Mouse (Mus musculus) limb, embryonic 15.5 days (tissue): ENCODE measurements at regions not wholly inside any gene's neighbourhood (a gene's known extent, or its start where the extent isn't known, plus 50 kb on each side); places are given as distances from the start of the nearest gene placed in this dataset.

Source experiments
- ATAC-seq: fragments of 200-750 bp; cut with Nextera tagmentation; 2 replicates; pipeline ENCODE4 v1.8.0; 2017; ENCODE audit warnings: low read depth, moderate TSS enrichment; ENCODE audit not compliant: insufficient number of reproducible peaks, low FRiP score, low TSS enrichment
- H3K27ac ChIP-seq: fragments of 300-500 bp; sonication (generic); 2 replicates; pipeline ENCODE4 v1.5.1; 2015; ENCODE audit warnings: moderate library complexity, mild to moderate bottlenecking, inconsistent platforms
- H3K27me3 ChIP-seq: fragments of 300-500 bp; sonication (generic); 2 replicates; pipeline ENCODE4 v1.6.1; 2015; ENCODE audit warnings: inconsistent platforms
- H3K36me3 ChIP-seq: fragments of 300-500 bp; sonication (generic); 2 replicates; pipeline ENCODE4 v1.6.1; 2015; ENCODE audit warnings: inconsistent platforms
- H3K4me1 ChIP-seq: fragments of 300-500 bp; sonication (generic); 2 replicates; pipeline ENCODE4 v1.6.1; 2015; ENCODE audit warnings: inconsistent platforms
- H3K4me2 ChIP-seq: fragments of 300-500 bp; sonication (generic); 2 replicates; pipeline ENCODE4 v1.6.1; 2015; ENCODE audit warnings: mild to moderate bottlenecking, inconsistent platforms
- H3K4me3 ChIP-seq: fragments of 300-500 bp; sonication (generic); 2 replicates; pipeline ENCODE4 v1.5.1; 2015; ENCODE audit warnings: mild to moderate bottlenecking, inconsistent platforms
- H3K9ac ChIP-seq: fragments of 300-500 bp; sonication (generic); 2 replicates; pipeline ENCODE4 v1.6.1; 2015; ENCODE audit warnings: inconsistent platforms
- H3K9me3 ChIP-seq: fragments of 300-500 bp; sonication (generic); 2 replicates; pipeline ENCODE4 v1.6.1; 2016; ENCODE audit warnings: inconsistent platforms
- WGBS: fragments of 180-500 bp; shearing (Covaris S2); methylation state at CpG from one replicate; pipeline ENCODE4 v1.1.7; 2015; 5-methylcytosine and 5-hydroxymethylcytosine counted together

- WGBS, result 85% methylated on average over 4 of the region's 4 CpGs
- no peaks in the 10 kb centered on the region for H3K9me3 ChIP-seq
- H3K9ac ChIP-seq, result no peak overlapping the region
- no peak overlapping the region for H3K4me2 ChIP-seq
- H3K27ac ChIP-seq, result no peak overlapping the region
- peaks cover 5% of the 10 kb centered on the region; the same call in 1 of the 2 replicates for H3K4me1 ChIP-seq
- H3K36me3 ChIP-seq, result no peaks in the 10 kb centered on the region
- ATAC-seq, result no peak
- no peak overlapping the region for H3K4me3 ChIP-seq
- no peaks in the 10 kb centered on the region for H3K27me3 ChIP-seq
Measured at GRCm38 (mm10) chr8:8940899-8941298, 250.6 kb upstream of the Arglu1 start.

DNA sequence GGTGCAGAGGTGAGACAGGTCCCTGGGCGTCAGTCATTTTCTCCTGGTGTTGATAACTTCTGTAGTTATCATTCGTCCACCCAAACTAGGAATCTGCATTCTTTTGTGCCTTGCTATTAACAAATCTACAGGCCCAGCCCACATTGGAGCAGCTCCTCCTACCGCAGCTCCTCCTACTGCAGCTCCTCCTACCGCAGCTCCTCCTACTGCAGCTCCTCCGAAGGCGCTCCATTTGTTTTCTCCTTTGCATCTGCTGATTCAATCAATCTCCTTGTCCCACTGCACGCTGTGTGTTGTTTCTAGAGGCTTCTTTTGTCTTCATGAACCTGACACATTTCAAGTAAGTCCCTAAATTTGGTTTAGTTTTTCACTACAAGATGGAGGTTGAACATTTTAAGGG lies 248.2 kb upstream of the Arglu1 start:
- Histone ChIP-seq H3K4me1 (peaks cover 5% of the 10 kb centered on the region; the same call in 1 of the 2 replicates), H3K36me3 (no peaks in the 10 kb centered on the region), H3K9ac (no peak overlapping the region), H3K9me3 (no peaks in the 10 kb centered on the region), H3K4me3 (no peak overlapping the region), H3K27me3 (no peaks in the 10 kb centered on the region), H3K4me2 (no peak overlapping the region), H3K27ac (no peak overlapping the region)
- 86% methylated on average over 7 of the region's 7 CpGs for WGBS
- ATAC-seq, result no peak

GRCm38 (mm10) chr8:8932466-8932865 lies 242.1 kb upstream of the Arglu1 start:
- H3K9me3 ChIP-seq, result no peaks in the 10 kb centered on the region
- no peaks in the 10 kb centered on the region for H3K27me3 ChIP-seq
- no peak overlapping the region for H3K9ac ChIP-seq
- no peak for ATAC-seq
- peaks cover 5% of the 10 kb centered on the region; the same call in 1 of the 2 replicates for H3K4me1 ChIP-seq
- no peaks in the 10 kb centered on the region for H3K36me3 ChIP-seq
- no peak overlapping the region for H3K4me2 ChIP-seq
- no peak overlapping the region for H3K4me3 ChIP-seq
- H3K27ac ChIP-seq, result no peak overlapping the region
- 78% methylated on average over 3 of the region's 3 CpGs for WGBS

GRCm38 (mm10) chr8:8931746-8932145 lies 241.4 kb upstream of the Arglu1 start:
- H3K27ac ChIP-seq, result no peak overlapping the region
- H3K9ac ChIP-seq, result no peak overlapping the region
- H3K27me3 ChIP-seq, result no peaks in the 10 kb centered on the region
- H3K4me2 ChIP-seq, result no peak overlapping the region
- ATAC-seq, result no peak
- no peaks in the 10 kb centered on the region for H3K9me3 ChIP-seq
- no peak overlapping the region for H3K4me3 ChIP-seq
- no peaks in the 10 kb centered on the region for H3K36me3 ChIP-seq
- H3K4me1 ChIP-seq, result peaks cover 3% of the 10 kb centered on the region; the same call in 1 of the 2 replicates
- 74% methylated on average over 6 of the region's 6 CpGs for WGBS

GRCm38 (mm10) chr8:8928074-8928862 lies 237.9 kb upstream of the Arglu1 start:
- H3K36me3 ChIP-seq, result no peaks in the 10 kb centered on the region
- no peak overlapping the region for H3K9ac ChIP-seq
- no peak overlapping the region for H3K4me3 ChIP-seq
- H3K27me3 ChIP-seq, result no peaks in the 10 kb centered on the region
- no peaks in the 10 kb centered on the region for H3K9me3 ChIP-seq
- no peak overlapping the region for H3K4me2 ChIP-seq
- no peaks in the 10 kb centered on the region for H3K4me1 ChIP-seq
- WGBS, result 76% methylated on average over 18 of the region's 18 CpGs
- H3K27ac ChIP-seq, result no peak overlapping the region
- no peak for ATAC-seq

DNA sequence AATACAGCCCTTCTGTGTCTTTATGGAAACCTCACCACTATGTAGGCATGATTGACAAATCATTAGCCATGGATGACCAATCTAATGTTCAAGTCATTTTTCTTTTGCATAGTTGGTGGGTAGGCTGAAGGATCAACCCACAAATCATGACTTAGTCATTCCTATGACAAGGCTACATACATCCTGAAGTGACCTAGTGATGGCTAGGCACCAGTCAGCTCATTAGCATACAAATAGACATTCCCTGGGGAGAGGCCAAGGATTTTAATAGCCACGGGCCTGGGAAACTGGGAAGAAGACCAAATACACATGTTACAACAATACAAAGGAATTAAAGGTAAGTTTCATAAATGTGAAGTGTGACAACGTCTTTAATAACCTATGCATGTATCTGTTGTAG lies 231.1 kb upstream of the Arglu1 start:
- Histone ChIP-seq H3K36me3 (no peaks in the 10 kb centered on the region), H3K4me1 (no peaks in the 10 kb centered on the region; the same call in 1 of the 2 replicates), H3K27ac (no peak overlapping the region), H3K27me3 (no peaks in the 10 kb centered on the region), H3K4me3 (no peak overlapping the region), H3K9ac (no peak overlapping the region), H3K9me3 (no peaks in the 10 kb centered on the region), H3K4me2 (no peak overlapping the region)
- WGBS, result 61% methylated on average over 2 of the region's 2 CpGs
- no peak for ATAC-seq

DNA sequence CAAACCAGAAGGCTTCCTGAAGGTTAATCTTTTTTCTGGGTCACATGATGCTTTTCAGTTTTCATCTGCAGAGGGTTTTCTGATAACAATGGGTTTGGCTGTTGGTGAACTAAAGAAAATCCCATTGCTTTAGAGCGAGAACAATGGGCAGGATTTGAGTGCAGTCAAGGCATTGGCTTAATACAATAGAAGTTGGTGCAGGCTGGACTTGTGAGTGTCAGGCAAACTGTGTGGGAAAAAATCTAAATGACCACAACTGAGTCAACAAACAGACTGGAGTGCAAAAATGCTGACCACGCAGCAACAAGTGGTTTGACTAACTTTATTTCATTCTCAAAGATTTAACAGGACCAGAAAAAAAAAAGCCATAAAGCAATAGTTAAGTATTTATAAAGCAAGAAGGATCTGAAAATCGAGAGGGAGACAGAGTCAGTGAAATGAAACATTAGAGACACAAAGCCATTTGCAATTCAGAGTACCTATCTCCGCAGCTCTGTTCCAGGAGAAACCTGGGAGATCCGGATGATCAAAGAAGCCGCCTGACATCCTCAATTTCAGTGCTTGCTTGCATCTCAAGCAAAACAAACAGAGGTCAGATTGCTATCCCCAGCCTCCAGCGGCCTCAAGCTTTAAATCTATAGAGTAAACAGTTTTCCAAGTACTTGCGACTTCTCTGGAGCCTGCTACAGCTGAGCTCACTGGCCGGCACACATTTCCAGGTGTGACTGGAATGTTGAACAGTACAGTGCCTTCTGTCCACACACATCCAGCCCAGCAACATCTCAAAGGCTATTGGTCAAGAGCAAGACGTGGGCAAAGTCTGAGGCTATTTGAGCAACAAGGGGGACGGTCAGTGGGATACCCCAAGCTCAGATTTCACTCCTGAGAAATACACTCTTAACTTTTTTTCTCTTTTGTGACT lies 229.5 kb upstream of the Arglu1 start:
- Histone ChIP-seq H3K36me3 (no peaks in the 10 kb centered on the region), H3K4me2 (no peak overlapping the region), H3K4me1 (no peaks in the 10 kb centered on the region; the same call in 1 of the 2 replicates), H3K9ac (no peak overlapping the region), H3K4me3 (no peak overlapping the region), H3K27ac (no peak overlapping the region), H3K9me3 (no peaks in the 10 kb centered on the region), H3K27me3 (no peaks in the 10 kb centered on the region)
- ATAC-seq, result no peak
- 22% methylated on average over 11 of the region's 11 CpGs for WGBS

DNA sequence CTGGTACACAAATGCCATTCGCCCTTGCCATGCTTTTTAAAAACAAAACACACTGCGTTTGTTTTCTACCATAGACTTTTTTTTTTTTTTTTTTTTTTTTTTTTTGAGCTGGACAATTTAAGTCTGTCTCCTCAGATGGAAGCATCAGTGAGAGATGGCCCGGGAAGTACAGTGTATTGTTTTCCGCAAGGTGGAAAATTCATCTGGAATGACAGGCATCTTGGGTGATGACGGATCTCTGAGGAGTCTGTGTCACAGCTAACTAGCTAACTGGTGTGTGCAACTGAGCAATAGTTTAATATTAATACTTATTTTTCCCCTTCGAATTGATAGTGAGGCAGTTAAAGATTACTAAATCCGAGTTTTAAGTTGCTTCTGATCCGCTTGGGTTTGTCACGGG lies 228.7 kb upstream of the Arglu1 start:
- no peaks in the 10 kb centered on the region for H3K27me3 ChIP-seq
- H3K4me1 ChIP-seq, result no peaks in the 10 kb centered on the region; the same call in 1 of the 2 replicates
- H3K27ac ChIP-seq, result no peak overlapping the region
- H3K9me3 ChIP-seq, result no peaks in the 10 kb centered on the region
- 79% methylated on average over 9 of the region's 9 CpGs for WGBS
- H3K36me3 ChIP-seq, result no peaks in the 10 kb centered on the region
- no peak overlapping the region for H3K4me2 ChIP-seq
- no peak overlapping the region for H3K9ac ChIP-seq
- no peak overlapping the region for H3K4me3 ChIP-seq
- no peak for ATAC-seq

GRCm38 (mm10) chr8:8907478-8908165 lies 217.3 kb upstream of the Arglu1 start:
- no peak for ATAC-seq
- Histone ChIP-seq H3K9me3 (no peaks in the 10 kb centered on the region), H3K9ac (no peak overlapping the region), H3K36me3 (no peaks in the 10 kb centered on the region), H3K4me2 (no peak overlapping the region), H3K27ac (no peak overlapping the region), H3K4me3 (no peak overlapping the region), H3K27me3 (no peaks in the 10 kb centered on the region), H3K4me1 (no peaks in the 10 kb centered on the region)
- 76% methylated on average over 7 of the region's 7 CpGs for WGBS

- Histone ChIP-seq H3K4me2 (no peak overlapping the region), H3K4me3 (no peak overlapping the region), H3K9ac (no peak overlapping the region), H3K27ac (no peak overlapping the region), H3K27me3 (no peaks in the 10 kb centered on the region), H3K4me1 (no peaks in the 10 kb centered on the region), H3K36me3 (no peaks in the 10 kb centered on the region), H3K9me3 (no peaks in the 10 kb centered on the region)
- ATAC-seq, result no peak
- 42% methylated on average over 3 of the region's 3 CpGs for WGBS
Measured at GRCm38 (mm10) chr8:8892996-8893395, 202.7 kb upstream of the Arglu1 start.

GRCm38 (mm10) chr8:8877286-8877685 lies 187.0 kb upstream of the Arglu1 start:
- peak overlapping the region; percentile 2; the same call in 1 of the 2 replicates for H3K27ac ChIP-seq
- WGBS, result 38% methylated on average over 4 of the region's 5 CpGs

More at GRCm38 (mm10) chr8:8877286-8877685, 187.0 kb upstream of the Arglu1 start:
- H3K9me3 ChIP-seq, result no peaks in the 10 kb centered on the region
- no peak overlapping the region for H3K4me2 ChIP-seq
- ATAC-seq, result no peak
- no peak overlapping the region for H3K9ac ChIP-seq
- H3K27me3 ChIP-seq, result no peaks in the 10 kb centered on the region
- no peak overlapping the region for H3K4me3 ChIP-seq
- H3K36me3 ChIP-seq, result no peaks in the 10 kb centered on the region
- H3K4me1 ChIP-seq, result 0 out of 2 replicates have a peak, but pooled peaks cover 4% of the 10 kb centered on the region
